Mouse (Mus musculus) erythroid progenitor cell, adult 5-6 weeks (primary cell): ENCODE measurements around the gene Atpaf2. TPM values are rescaled to one million over a fixed set of nuclear protein-coding genes. Genes with fewer than 3 reads are reported as not detected.
A peak's percentile ranks its signal among the peaks of the same experiment; 100 is the strongest.

ENCODE experiments used
- ATAC-seq: replicated peaks from 2 replicates; pipeline ENCODE4 v1.8.0; 2016; ENCODE audit warnings: moderate number of reproducible peaks, mild to moderate bottlenecking, moderate TSS enrichment, inconsistent platforms; ENCODE audit not compliant: poor library complexity, low FRiP score, severe bottlenecking
- total RNA-seq, 2 experiments: library from RNA; stranded (forward) in 1 of 2; stranded (reverse) in 1 of 2; fragments of 150-400 nt in 1 of 2; fragments of 186-747, 209-891 nt in 1 of 2; gene quantifications; 2 replicates each; pipeline versions ENCODE4 v1.2.3 to v1.2.4; 2015 to 2017; ENCODE audit warnings: low replicate concordance in 2 of 2

Atpaf2 gene
- total RNA-seq, 2 experiments from 2014 or later, result 12.2 to 31.8 TPM

DNA sequence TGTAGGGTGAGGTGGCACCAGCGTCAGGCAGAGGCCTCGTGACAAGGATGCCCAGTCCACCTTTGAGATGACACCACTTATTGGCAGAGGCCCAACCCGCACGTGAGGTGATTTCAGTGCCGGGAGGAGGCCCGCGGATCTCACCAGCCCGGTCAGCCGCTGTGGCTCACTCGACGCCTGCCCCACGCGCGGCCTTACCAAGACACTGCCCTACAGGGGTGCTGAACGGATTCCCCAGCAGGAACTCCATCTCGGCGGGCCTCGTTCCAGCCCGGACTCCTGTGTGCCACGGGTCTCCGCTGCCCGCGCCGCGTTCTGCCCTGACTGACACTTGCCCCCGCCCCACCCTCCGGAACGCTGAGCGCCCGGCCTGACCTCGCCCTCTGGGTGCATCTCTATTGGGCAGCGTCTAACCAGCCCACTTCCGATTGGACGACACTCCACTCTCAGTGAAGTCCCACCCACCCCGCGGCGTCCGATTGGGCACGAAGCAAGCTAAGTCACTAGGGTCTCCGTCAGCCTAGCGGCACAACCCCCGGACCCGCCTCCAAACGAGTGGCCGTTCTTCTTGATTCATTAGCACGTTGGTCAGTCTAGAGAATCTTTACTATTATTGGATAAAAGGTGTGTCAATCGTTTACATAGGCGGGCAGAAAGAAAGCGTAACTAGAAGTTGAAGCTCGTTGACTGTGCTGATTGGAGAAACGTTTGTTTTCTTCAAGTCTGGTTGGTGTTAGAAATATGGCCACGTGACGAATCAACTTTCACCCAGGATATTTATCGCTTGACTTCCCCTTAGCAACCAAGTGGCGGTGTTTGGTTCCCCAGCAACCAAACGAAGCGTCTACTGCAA, 65.5 kb downstream of the Atpaf2 start, which contains the start of the genes Tom1l2 and Drc3:
Tom1l2 (minus strand) TSS at position 347 of the 853 bp plus-strand sequence.
Drc3 (plus strand) TSS at position 771 of the 853 bp plus-strand sequence.
- peak; percentile 95 for ATAC-seq

DNA sequence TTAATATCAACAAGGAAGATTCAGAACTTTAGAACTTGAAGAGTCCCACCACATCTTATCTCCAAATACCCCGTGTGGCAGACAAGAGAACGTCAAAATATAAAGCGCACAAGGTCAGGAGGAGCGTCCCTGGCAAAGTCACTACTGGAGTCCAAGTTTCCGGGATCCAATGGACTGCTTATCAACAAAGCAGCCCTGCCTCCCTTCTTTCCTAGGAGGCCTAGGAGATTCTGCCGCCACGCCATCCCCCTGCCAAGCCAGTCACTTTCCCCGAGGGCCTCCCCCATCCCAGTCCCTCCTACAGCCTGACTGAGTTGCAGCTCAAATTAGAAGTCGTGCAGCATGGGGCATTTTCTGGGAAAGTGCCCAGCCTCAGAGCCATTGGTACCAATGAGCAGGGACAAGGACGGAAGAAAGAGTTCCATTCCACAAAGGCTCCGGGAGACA, 66.3 kb downstream of the Atpaf2 start:
- no peak for ATAC-seq

DNA sequence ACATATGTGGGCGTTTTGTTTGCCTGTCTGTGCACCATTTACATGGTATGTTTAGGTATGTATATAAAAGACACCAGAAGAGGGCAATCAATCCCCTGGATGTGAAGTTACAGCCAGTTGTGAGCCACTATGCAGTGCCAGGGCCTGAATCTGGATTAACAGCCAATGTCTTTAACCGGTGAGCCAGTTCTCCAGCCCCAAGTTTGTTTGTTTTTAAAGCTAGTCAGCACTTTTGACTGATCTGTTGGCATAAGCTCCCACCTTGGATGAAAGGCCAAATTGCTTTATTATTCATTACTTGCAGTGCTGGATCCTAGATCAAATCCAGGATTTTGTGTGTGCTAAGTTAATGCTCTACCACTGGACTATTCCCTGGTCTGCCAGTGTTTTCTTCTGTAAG, 66.9 kb downstream of the Atpaf2 start:
- no peak for ATAC-seq

Other genes starting within 250 kb of the Atpaf2 start
- gene Srebf1, start 195.9 kb downstream of the Atpaf2 start, total RNA-seq (2015; ENCODE audit: low replicate concordance), result 6.3 and 10.8 TPM in 2 replicates
- gene Srebf1, start 195.9 kb downstream of the Atpaf2 start, total RNA-seq (2017; ENCODE audit: low replicate concordance), result 10.7 and 34.9 TPM in 2 replicates
- gene Tom1l2, start 65.6 kb downstream of the Atpaf2 start, total RNA-seq (2015; ENCODE audit: low replicate concordance), result 3.8 and 9.7 TPM in 2 replicates
- 3.6 and 3.9 TPM in 2 replicates for gene Tom1l2, start 65.6 kb downstream of the Atpaf2 start, total RNA-seq (2017; ENCODE audit: low replicate concordance)
- gene Drc3, start 65.1 kb downstream of the Atpaf2 start, total RNA-seq (2015; ENCODE audit: low replicate concordance), result not detected in 2 replicates
- gene Drc3, start 65.1 kb downstream of the Atpaf2 start, total RNA-seq (2017; ENCODE audit: low replicate concordance), result not detected in 2 replicates
- gene Gid4, start 1.3 kb downstream of the Atpaf2 start, total RNA-seq (2015; ENCODE audit: low replicate concordance), result 6.8 and 12.6 TPM in 2 replicates
- gene Gid4, start 1.3 kb downstream of the Atpaf2 start, total RNA-seq (2017; ENCODE audit: low replicate concordance), result 8.2 and 13.0 TPM in 2 replicates
- gene Drg2, start 36.1 kb upstream of the Atpaf2 start, total RNA-seq (2015; ENCODE audit: low replicate concordance), result 9.6 and 9.7 TPM in 2 replicates
- gene Drg2, start 36.1 kb upstream of the Atpaf2 start, total RNA-seq (2017; ENCODE audit: low replicate concordance), result 4.6 and 25.8 TPM in 2 replicates
- gene Myo15, start 50.9 kb upstream of the Atpaf2 start, total RNA-seq (2015; ENCODE audit: low replicate concordance), result 0.72 and 2.1 TPM in 2 replicates
- gene Myo15, start 50.9 kb upstream of the Atpaf2 start, total RNA-seq (2017; ENCODE audit: low replicate concordance), result 3.9 and 5.4 TPM in 2 replicates
- gene Alkbh5, start 117.9 kb upstream of the Atpaf2 start, total RNA-seq (2015; ENCODE audit: low replicate concordance), result 20.5 TPM in 2 replicates
- gene Alkbh5, start 117.9 kb upstream of the Atpaf2 start, total RNA-seq (2017; ENCODE audit: low replicate concordance), result 18.8 and 21.3 TPM in 2 replicates